In the genomic region with DNA sequence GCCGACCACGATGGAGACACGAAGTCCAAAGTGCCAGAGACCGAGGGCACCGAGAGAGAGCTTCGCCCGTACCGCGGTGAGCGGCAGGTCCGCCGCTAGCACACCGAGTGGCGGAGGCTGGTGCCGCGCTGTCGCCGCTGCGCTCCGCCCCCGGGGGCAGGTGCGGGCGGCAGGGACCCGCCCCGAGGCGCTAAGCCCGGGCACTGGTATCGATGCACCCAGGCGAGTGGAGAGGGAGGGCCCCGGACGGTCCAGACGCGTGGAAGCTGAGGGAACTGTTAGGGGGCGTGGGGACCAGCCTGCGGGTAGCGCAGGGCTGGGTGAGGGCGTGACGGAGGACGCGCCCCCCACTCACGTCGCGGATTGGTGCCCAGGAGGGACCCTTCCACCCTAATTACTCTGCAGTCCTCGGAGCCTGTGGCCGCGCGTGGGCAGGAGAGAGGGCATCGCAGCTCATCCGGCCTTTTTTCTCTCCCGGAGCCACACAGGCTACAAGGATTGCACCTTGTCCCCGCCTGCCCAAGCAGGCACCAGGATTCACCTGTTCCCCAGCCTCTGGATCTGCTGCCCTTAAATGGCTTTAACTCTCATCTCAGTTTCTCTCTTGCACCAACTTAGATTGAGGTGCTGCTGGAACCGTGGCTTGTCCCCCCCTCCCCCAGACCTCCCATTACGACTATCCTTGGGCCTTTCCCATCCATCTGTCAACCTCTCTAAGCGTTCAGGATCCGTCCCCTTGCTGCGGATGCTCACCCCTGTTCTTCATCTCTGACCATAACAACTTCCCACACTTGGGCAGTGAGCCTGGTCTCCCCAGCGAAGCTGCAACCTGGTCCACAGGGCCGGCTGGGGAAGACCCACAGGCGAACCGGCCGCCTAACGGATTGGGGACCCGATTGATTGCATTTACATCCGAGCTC, we compare ENCODE assay signal across 8 mouse cellular contexts. TPM values are rescaled to one million over a fixed set of nuclear protein-coding genes. Genes with fewer than 3 reads are reported as not detected.
DNase-seq lines count a peak whose midpoint lies in the region; ATAC-seq and TF ChIP-seq lines count a peak whose summit lies in the region.

No protein-coding gene starts in this region.

- TF ChIP-seq EP300 in liver, embryonic 14.5 days (IDR thresholded peaks at IDR 0.05; ENCODE audit: low read depth) = no peak

- no peak overlapping the region for H3K9ac ChIP-seq in liver, embryonic 14.5 days (replicated peaks)
- H3K9ac ChIP-seq in neural tube, embryonic 11.5 days (ENCODE audit: low read length) = peak overlapping the region; percentile 58

- peak overlapping the region; percentile 88 for H3K27ac ChIP-seq in heart, embryonic 10.5 days
- peak overlapping the region; percentile 70; the same call in 1 of the 2 replicates for H3K27ac ChIP-seq in bone marrow, adult 2 months (ENCODE audit: control insufficient read depth, insufficient read depth, low read depth, low read length, poor library complexity)
- no peak overlapping the region for H3K27ac ChIP-seq in liver, embryonic 14.5 days
- H3K27ac ChIP-seq in neural tube, embryonic 11.5 days (ENCODE audit: low read depth, low read length) = peak overlapping the region; percentile 75

- 0 out of 2 replicates have a peak, but pooled peaks have one; percentile 16 for ATAC-seq in erythroid progenitor cell, adult 5-6 weeks (replicated peaks; ENCODE audit: low FRiP score, poor library complexity, severe bottlenecking)
- peak; percentile 33 for ATAC-seq in inflammation-experienced regulatory T-cells, adult 6 months
- ATAC-seq in liver, embryonic 14.5 days (ENCODE audit: insufficient read depth) = no peak
- ATAC-seq in neural tube, embryonic 11.5 days (ENCODE audit: insufficient read depth, low FRiP score, low TSS enrichment) = peak; percentile 70

- 4% methylated on average over 64 of the region's 64 CpGs for WGBS in heart, embryonic 10.5 days
- WGBS in bone marrow, adult 2 months = 3% methylated on average over 64 of the region's 64 CpGs
- 3% methylated on average over 56 of the region's 64 CpGs for WGBS in liver, embryonic 14.5 days (ENCODE audit: insufficient replicate concordance)
- WGBS in neural tube, embryonic 11.5 days = 3% methylated on average over 56 of the region's 64 CpGs

- H3K4me2 ChIP-seq in liver, embryonic 14.5 days (ENCODE audit: low read depth) = peak overlapping the region; percentile 56
- H3K4me2 ChIP-seq in neural tube, embryonic 11.5 days (ENCODE audit: low read depth) = peak overlapping the region; percentile 80

- TF ChIP-seq POLR2A in bone marrow, adult 2 months (IDR thresholded peaks at IDR 0.05; ENCODE audit: borderline replicate concordance, control insufficient read depth, low read depth, low read length) = peak; percentile 58; the same call in 1 of the 2 replicates

- peak overlapping the region; percentile 76 for H3K4me3 ChIP-seq in heart, embryonic 10.5 days
- peak overlapping the region; percentile 61 for H3K4me3 ChIP-seq in bone marrow, adult 2 months (replicated peaks; ENCODE audit: control insufficient read depth, low read depth, low read length)
- H3K4me3 ChIP-seq in liver, embryonic 14.5 days (ENCODE audit: insufficient read depth in 1 of 2, low read depth in 2 of 2, low read length in 2 of 2) = peak overlapping the region; percentile 12 to 43; a peak in 3 of 4 replicates
- H3K4me3 ChIP-seq in neural tube, embryonic 11.5 days (ENCODE audit: low read depth, low read length) = peak overlapping the region; percentile 49

- no peaks in the 10 kb centered on the region for H3K9me3 ChIP-seq in heart, embryonic 10.5 days
- H3K9me3 ChIP-seq in liver, embryonic 14.5 days (ENCODE audit: control insufficient read depth, low read length) = no peaks in the 10 kb centered on the region
- no peaks in the 10 kb centered on the region for H3K9me3 ChIP-seq in neural tube, embryonic 11.5 days (ENCODE audit: control insufficient read depth, low read length)

- no peaks in the 10 kb centered on the region for H3K36me3 ChIP-seq in heart, embryonic 10.5 days
- no peaks in the 10 kb centered on the region for H3K36me3 ChIP-seq in liver, embryonic 14.5 days (replicated peaks; ENCODE audit: control insufficient read depth, insufficient read depth, low read depth)
- H3K36me3 ChIP-seq in neural tube, embryonic 11.5 days (ENCODE audit: control insufficient read depth, insufficient read depth, low read length) = no peaks in the 10 kb centered on the region

- TF ChIP-seq CTCF in bone marrow, adult 2 months (IDR thresholded peaks at IDR 0.05; ENCODE audit: control insufficient read depth, insufficient read depth, low read length) = no peak
- TF ChIP-seq CTCF in liver, embryonic 14.5 days (IDR thresholded peaks at IDR 0.05; ENCODE audit: low read depth) = no peak

- H3K27me3 ChIP-seq in heart, embryonic 10.5 days (ENCODE audit: insufficient read depth, poor library complexity, severe bottlenecking) = peaks cover 47% of the 10 kb centered on the region
- peaks cover 51% of the 10 kb centered on the region for H3K27me3 ChIP-seq in liver, embryonic 14.5 days (ENCODE audit: control insufficient read depth, insufficient read depth, low read length)
- H3K27me3 ChIP-seq in neural tube, embryonic 11.5 days (ENCODE audit: control insufficient read depth, insufficient read depth, low read length) = peaks cover 62% of the 10 kb centered on the region

- H3K4me1 ChIP-seq in heart, embryonic 10.5 days = peaks cover 38% of the 10 kb centered on the region
- no peaks in the 10 kb centered on the region for H3K4me1 ChIP-seq in bone marrow, adult 2 months (ENCODE audit: control insufficient read depth, insufficient read depth, low read length)
- no peaks in the 10 kb centered on the region for H3K4me1 ChIP-seq in liver, embryonic 14.5 days (replicated peaks; ENCODE audit: control insufficient read depth in 2 of 2, insufficient read depth in 2 of 2, low read length in 1 of 2)
- H3K4me1 ChIP-seq in neural tube, embryonic 11.5 days (ENCODE audit: control insufficient read depth, insufficient read depth, low read length) = peaks cover 13% of the 10 kb centered on the region

- DNase-seq in heart, embryonic 10.5 days (ENCODE audit: low spot score) = no peak
- DNase-seq in heart, adult 11 months = no peak
- DNase-seq in liver, embryonic 14.5 days (ENCODE audit: low read depth in 3 of 3, low spot score in 3 of 3) = no peak
- peak; percentile 57 for DNase-seq in neural tube, embryonic 11.5 days (ENCODE audit: low spot score)
- DNase-seq in yolk sac, embryonic 10.5 days (ENCODE audit: low spot score) = no peak

RNA-seq across cellular contexts. Expression of gene Tmem163, which starts 1.4 kb away (rescaled TPM):
- polyA plus RNA-seq in heart, embryonic 10.5 days (2016; fragmentation: Nextera tagmentation; extraction: Ambion mirVana) = 27.6 and 29.7 TPM in 2 replicates
- polyA plus RNA-seq in bone marrow, adult 2 months (2011; ENCODE audit: insufficient read depth, insufficient read length, low replicate concordance, missing spikeins) = 2.5 and 5.7 TPM in 2 replicates
- 1.1 and 2.1 TPM in 2 replicates for total RNA-seq in erythroid progenitor cell, adult 5-6 weeks (2015; ENCODE audit: low replicate concordance)
- 0.13 TPM in 1 of 2 replicates, not detected in the other for total RNA-seq in erythroid progenitor cell, adult 5-6 weeks (2017; ENCODE audit: low replicate concordance)
- under 1 TPM in 2 of 3 experiments, not detected in 1; 0.28 to 0.83 TPM for polyA plus RNA-seq in inflammation-experienced regulatory T-cells, adult 6 months (2017; shearing (Covaris generic))
- 0.09 and 0.13 TPM in 2 replicates for polyA plus RNA-seq in liver, embryonic 14.5 days (2012; rRNA removed)
- polyA plus RNA-seq in liver, embryonic 14.5 days (2014; fragmentation: Nextera tagmentation; extraction: Ambion mirVana) = 0.27 and 0.51 TPM in 2 replicates
- 27.1 and 32.0 TPM in 2 replicates for polyA plus RNA-seq in neural tube, embryonic 11.5 days (2014; fragmentation: Nextera tagmentation; extraction: Ambion mirVana)

RNA-seq across cellular contexts. Expression of gene Acmsd, which starts 51.3 kb away (rescaled TPM):
- polyA plus RNA-seq in heart, embryonic 10.5 days (2016; fragmentation: Nextera tagmentation; extraction: Ambion mirVana) = 0.58 and 0.68 TPM in 2 replicates
- 4.1 and 11.2 TPM in 2 replicates for polyA plus RNA-seq in bone marrow, adult 2 months (2011; ENCODE audit: insufficient read depth, insufficient read length, low replicate concordance, missing spikeins)
- total RNA-seq in erythroid progenitor cell, adult 5-6 weeks (2015; ENCODE audit: low replicate concordance) = 37.8 and 40.7 TPM in 2 replicates
- total RNA-seq in erythroid progenitor cell, adult 5-6 weeks (2017; ENCODE audit: low replicate concordance) = 19.8 and 22.7 TPM in 2 replicates
- polyA plus RNA-seq in inflammation-experienced regulatory T-cells, adult 6 months (2017; shearing (Covaris generic)) = not detected
- polyA plus RNA-seq in liver, embryonic 14.5 days (2012; rRNA removed) = 2.7 and 4.5 TPM in 2 replicates
- 7.1 and 7.9 TPM in 2 replicates for polyA plus RNA-seq in liver, embryonic 14.5 days (2014; fragmentation: Nextera tagmentation; extraction: Ambion mirVana)
- 0.15 and 0.26 TPM in 2 replicates for polyA plus RNA-seq in neural tube, embryonic 11.5 days (2014; fragmentation: Nextera tagmentation; extraction: Ambion mirVana)
